Mouse (Mus musculus): ENCODE data around the gene Tprn.

Gene Tprn

DNA sequence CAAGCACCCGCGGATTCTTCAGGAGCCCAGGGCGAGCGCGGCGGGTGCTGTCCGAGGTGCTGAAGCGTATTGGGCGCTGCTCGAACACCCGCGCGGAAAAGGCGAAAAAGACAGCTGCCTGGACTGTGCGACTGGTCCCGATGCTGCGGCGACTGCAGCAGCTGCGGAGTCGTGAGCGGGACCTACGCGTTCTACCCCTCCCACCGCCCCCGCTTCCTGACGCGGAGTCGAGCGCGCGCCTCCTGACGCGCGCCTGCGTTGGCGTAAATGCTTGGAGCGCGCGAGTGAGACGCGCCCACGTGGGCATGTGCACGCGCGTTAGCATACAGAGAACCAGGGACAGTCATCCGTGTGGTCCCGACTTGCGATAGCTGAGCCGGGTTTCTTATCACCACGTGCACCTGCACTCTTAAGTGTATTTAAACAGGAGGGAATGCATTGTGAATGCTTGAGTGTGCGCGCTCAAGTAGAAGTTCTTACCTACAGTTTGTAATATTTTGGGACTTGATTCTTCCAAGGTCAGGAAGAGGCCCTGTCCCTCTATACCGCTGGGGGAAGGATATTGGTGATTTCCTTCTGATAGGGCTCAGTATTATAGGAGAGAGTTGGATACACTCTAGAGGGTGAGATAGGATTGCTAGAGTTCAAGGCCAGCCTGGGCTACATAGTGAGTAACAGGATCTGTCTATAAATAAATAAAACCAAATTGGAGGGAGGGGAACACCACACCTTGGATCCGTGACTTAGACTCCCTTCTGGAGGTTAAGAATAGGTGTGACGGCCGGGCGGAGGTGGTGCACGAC, 56.8 kb downstream of the Tprn start, which contains the start of gene Grin1:
Gene Grin1 (minus strand): TSS at position 217 of the 803 bp plus-strand sequence.
- in situ Hi-C loops (cut with MboI; ENCODE audit: unreplicated experiment in 2 of 2), result no loop called here

Data from v-Abl transformed pro-B cells (cell line).